Mouse (Mus musculus) E14TG2a.4 (cell line): ENCODE results near the gene Wdr47.
A peak's percentile ranks its signal among the peaks of the same experiment; 100 is the strongest.
"Not testable (repeated sequence)": the region's sequence is repeated elsewhere in the genome, so short reads cannot be mapped to it uniquely, and the experiment has no call there.

Experiments
- H3K27me3 ChIP-seq: 2 replicates; pipeline ENCODE4 v1.6.1; 2014; ENCODE audit warnings: low read length, control low read depth; ENCODE audit not compliant: insufficient read depth
- H3K36me3 ChIP-seq: 2 replicates; pipeline ENCODE4 v1.6.1; 2014; ENCODE audit warnings: low read length, control low read depth; ENCODE audit not compliant: insufficient read depth
- H3K4me1 ChIP-seq: replicated peaks from 2 replicates; pipeline ENCODE4 v1.6.1; 2014; ENCODE audit warnings: low read depth, low read length, control low read depth
- H3K4me3 ChIP-seq: replicated peaks from 2 replicates; pipeline ENCODE4 v1.5.1; 2014; ENCODE audit warnings: mild to moderate bottlenecking, low read length
- H3K9me3 ChIP-seq: 2 replicates; pipeline ENCODE4 v1.6.1; 2014; ENCODE audit warnings: low read length, control low read depth
- CTCF ChIP-seq: conservative IDR thresholded peaks from 2 replicates; pipeline ENCODE4 v1.5.1; 2014; ENCODE audit warnings: low read length
- NANOG ChIP-seq: IDR thresholded peaks from 2 replicates; pipeline ENCODE4 v1.6.1; 2014; ENCODE audit warnings: borderline replicate concordance, low read length, mixed read lengths
- POU5F1 ChIP-seq: IDR thresholded peaks from 2 replicates; pipeline ENCODE4 v1.6.1; 2014; ENCODE audit warnings: low read length, borderline replicate concordance

The Wdr47 gene

GRCm38 (mm10) chr3:108567990-108568877 is 22.8 kb upstream of the Wdr47 start:
- Histone ChIP-seq H3K36me3 (0 out of 2 replicates have a peak, but pooled peaks cover 4% of the 10 kb centered on the region), H3K27me3 (no peaks in the 10 kb centered on the region), H3K9me3 (peaks cover 11% of the 10 kb centered on the region), H3K4me3 (no peak overlapping the region), H3K4me1 (peaks cover 35% of the 10 kb centered on the region)
- no peak for TF ChIP-seq CTCF
- no peak for TF ChIP-seq NANOG
- no peak for TF ChIP-seq POU5F1

- not testable (repeated sequence) for H3K27me3 ChIP-seq, H3K4me3 ChIP-seq
- Histone ChIP-seq H3K4me1 (peaks cover 40% of the 10 kb centered on the region), H3K36me3 (peaks cover 12% of the 10 kb centered on the region; the same call in 1 of the 2 replicates), H3K9me3 (peaks cover 11% of the 10 kb centered on the region)
Observed at GRCm38 (mm10) chr3:108569636-108570035, 21.4 kb upstream of the Wdr47 start.

GRCm38 (mm10) chr3:108570813-108571212 is 20.3 kb upstream of the Wdr47 start:
- Histone ChIP-seq H3K9me3 (peaks cover 9% of the 10 kb centered on the region), H3K4me3 (peak overlapping the region; percentile 91; the same call in 1 of the 2 replicates), H3K27me3 (no peaks in the 10 kb centered on the region), H3K36me3 (peaks cover 22% of the 10 kb centered on the region), H3K4me1 (peaks cover 51% of the 10 kb centered on the region)
- TF ChIP-seq CTCF = no peak
- TF ChIP-seq NANOG = no peak
- no peak for TF ChIP-seq POU5F1

- Histone ChIP-seq H3K27me3 (no peaks in the 10 kb centered on the region), H3K36me3 (peaks cover 22% of the 10 kb centered on the region), H3K9me3 (peaks cover 7% of the 10 kb centered on the region), H3K4me1 (peaks cover 51% of the 10 kb centered on the region), H3K4me3 (peak within 1 kb of the TSS; percentile 91)
- no peak for TF ChIP-seq NANOG
- TF ChIP-seq CTCF = no peak
- TF ChIP-seq POU5F1 = no peak
Observed at GRCm38 (mm10) chr3:108571443-108572294, 19.4 kb upstream of the Wdr47 start, which contains the start of gene Taf13. Gene Taf13 (plus strand): TSS chr3:108571698.

- Histone ChIP-seq H3K4me3 (peak overlapping the region; percentile 91), H3K9me3 (peaks cover 7% of the 10 kb centered on the region), H3K4me1 (peaks cover 51% of the 10 kb centered on the region), H3K36me3 (peaks cover 22% of the 10 kb centered on the region), H3K27me3 (no peaks in the 10 kb centered on the region)
- TF ChIP-seq CTCF = no peak
- no peak for TF ChIP-seq NANOG
- no peak for TF ChIP-seq POU5F1
Observed at GRCm38 (mm10) chr3:108572309-108573010, 18.6 kb upstream of the Wdr47 start.

- peaks cover 2% of the 10 kb centered on the region for H3K9me3 ChIP-seq
- H3K4me1 ChIP-seq = peaks cover 43% of the 10 kb centered on the region
- 0 out of 2 replicates have a peak overlapping the region, but pooled peaks have one; percentile 91 for H3K4me3 ChIP-seq
- TF ChIP-seq NANOG (no peak), POU5F1 (no peak), CTCF (no peak)
- H3K36me3 ChIP-seq = peaks cover 35% of the 10 kb centered on the region
- H3K27me3 ChIP-seq = no peaks in the 10 kb centered on the region
Observed at GRCm38 (mm10) chr3:108574018-108574417, 17.1 kb upstream of the Wdr47 start.

GRCm38 (mm10) chr3:108584580-108584979 is 6.5 kb upstream of the Wdr47 start:
- TF ChIP-seq NANOG = no peak
- Histone ChIP-seq H3K27me3 (no peaks in the 10 kb centered on the region), H3K36me3 (peaks cover 32% of the 10 kb centered on the region)

GRCm38 (mm10) chr3:108588446-108588845 is 2.6 kb upstream of the Wdr47 start:
- TF ChIP-seq NANOG = no peak
- no peak for TF ChIP-seq CTCF
- TF ChIP-seq POU5F1 = no peak
- Histone ChIP-seq H3K36me3 (peaks cover 5% of the 10 kb centered on the region; the same call in 1 of the 2 replicates), H3K4me1 (peaks cover 71% of the 10 kb centered on the region), H3K27me3 (no peaks in the 10 kb centered on the region), H3K9me3 (peaks cover 7% of the 10 kb centered on the region), H3K4me3 (no peak overlapping the region)

More at GRCm38 (mm10) chr3:108584580-108584979, 6.5 kb upstream of the Wdr47 start:
- H3K4me1 ChIP-seq = peaks cover 63% of the 10 kb centered on the region
- no peak overlapping the region for H3K4me3 ChIP-seq
- peaks cover 7% of the 10 kb centered on the region for H3K9me3 ChIP-seq
